Mouse (Mus musculus) C2C12 (cell line): ENCODE measurements at regions not wholly inside any gene's neighbourhood (a gene's known extent, or its start where the extent isn't known, plus 50 kb on each side); places are given as distances from the start of the nearest gene placed in this dataset.

Source experiments
- H3K27me3 ChIP-seq: one replicate; pipeline ENCODE4 v1.6.1; 2011; ENCODE audit not compliant: control insufficient read depth, insufficient read depth, insufficient read length
- H3K36me3 ChIP-seq: one replicate; pipeline ENCODE4 v1.6.1; 2011; ENCODE audit not compliant: control insufficient read depth, insufficient read depth
- H3K4me3 ChIP-seq: one replicate; pipeline ENCODE4 v1.5.1; 2011; ENCODE audit warnings: mild to moderate bottlenecking, control low read depth; ENCODE audit not compliant: poor library complexity, insufficient read depth, severe bottlenecking
- H3K79me2 ChIP-seq: one replicate; pipeline ENCODE4 v1.6.1; 2011; ENCODE audit not compliant: control insufficient read depth, insufficient read depth
- H3K79me3 ChIP-seq: one replicate; pipeline ENCODE4 v1.6.1; 2011; ENCODE audit warnings: low read depth, control low read depth
- H3ac ChIP-seq: one replicate; pipeline ENCODE3; 2011; ENCODE audit warnings: low read depth; ENCODE audit not compliant: control insufficient read depth, insufficient read length
- CEBPB ChIP-seq: IDR thresholded peaks from one replicate; pipeline ENCODE4 v1.6.1; 2011; ENCODE audit warnings: low read depth, mild to moderate bottlenecking, control low read depth, moderate library complexity
- CTCF ChIP-seq: IDR thresholded peaks from one replicate; pipeline ENCODE4 v1.5.1; 2011; ENCODE audit not compliant: control insufficient read depth, insufficient read depth, insufficient read length
- FOSL1 ChIP-seq: IDR thresholded peaks from one replicate; pipeline ENCODE4 v1.8.0; 2011; ENCODE audit warnings: mild to moderate bottlenecking, low read length; ENCODE audit not compliant: poor library complexity, insufficient read depth, severe bottlenecking
- MAX ChIP-seq: IDR thresholded peaks from one replicate; pipeline ENCODE4 v1.6.1; 2011; ENCODE audit warnings: mild to moderate bottlenecking, control low read depth
- MYOD1 ChIP-seq: IDR thresholded peaks from one replicate; pipeline ENCODE4 v1.6.1; 2011; ENCODE audit warnings: low read depth; ENCODE audit not compliant: control insufficient read depth, insufficient read length
- MYOG ChIP-seq: IDR thresholded peaks from one replicate; pipeline ENCODE4 v1.6.1; 2011; ENCODE audit not compliant: control insufficient read depth, insufficient read length; ENCODE audit errors: extremely low read depth
- USF1 ChIP-seq: IDR thresholded peaks from one replicate; pipeline ENCODE4 v1.6.1; 2011; ENCODE audit warnings: low read depth, mild to moderate bottlenecking, control low read depth, moderate library complexity

- Histone ChIP-seq H3K4me3 (no peak overlapping the region), H3K79me2 (no peaks in the 10 kb centered on the region), H3K27me3 (no peaks in the 10 kb centered on the region), H3K79me3 (no peaks in the 10 kb centered on the region), H3K36me3 (no peaks in the 10 kb centered on the region), H3ac (no peak overlapping the region)
- TF ChIP-seq CTCF (no peak), CEBPB (no peak), MAX (no peak), MYOG (no peak), MYOD1 (no peak), FOSL1 (no peak), USF1 (no peak)
Measured at GRCm38 (mm10) chr17:9817056-9817455, 147.5 kb upstream of the Pabpc6 start.

DNA sequence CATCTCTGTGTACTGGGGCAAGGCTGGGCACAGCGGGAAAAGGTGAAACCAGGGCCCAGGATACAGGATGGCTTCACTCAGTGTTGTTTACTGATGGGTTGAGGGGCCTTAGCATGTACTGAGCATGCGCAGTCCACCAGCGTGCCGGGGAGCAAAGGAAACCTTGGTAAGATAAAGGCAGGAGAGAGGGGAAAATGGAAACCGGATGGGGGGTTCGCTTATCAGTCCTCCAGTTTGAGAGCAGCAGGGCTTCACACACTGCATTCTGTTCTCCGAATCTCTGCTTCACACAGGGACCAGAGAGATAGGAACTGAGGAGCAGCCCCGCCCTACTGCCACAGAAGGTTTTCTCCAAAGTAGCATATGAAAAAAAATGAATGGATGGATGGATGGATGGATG, 127.6 kb upstream of the Pabpc6 start:
- no peaks in the 10 kb centered on the region for H3K79me2 ChIP-seq
- no peak overlapping the region for H3K4me3 ChIP-seq
- H3K36me3 ChIP-seq, result no peaks in the 10 kb centered on the region
- no peak for TF ChIP-seq CEBPB
- no peak for TF ChIP-seq MYOD1
- no peak for TF ChIP-seq CTCF
- TF ChIP-seq MYOG, result no peak
- TF ChIP-seq MAX, result no peak
- no peak for TF ChIP-seq USF1
- no peaks in the 10 kb centered on the region for H3K79me3 ChIP-seq
- H3K27me3 ChIP-seq, result no peaks in the 10 kb centered on the region
- H3ac ChIP-seq, result no peak overlapping the region

GRCm38 (mm10) chr17:9796225-9796988, 126.9 kb upstream of the Pabpc6 start:
- Histone ChIP-seq H3K36me3 (no peaks in the 10 kb centered on the region), H3K4me3 (no peak overlapping the region), H3K79me2 (no peaks in the 10 kb centered on the region), H3ac (no peak overlapping the region), H3K79me3 (no peaks in the 10 kb centered on the region), H3K27me3 (no peaks in the 10 kb centered on the region)
- TF ChIP-seq CEBPB, result no peak
- TF ChIP-seq MYOD1, result no peak
- TF ChIP-seq MAX, result no peak
- TF ChIP-seq MYOG, result no peak
- no peak for TF ChIP-seq CTCF
- no peak for TF ChIP-seq FOSL1
- TF ChIP-seq USF1, result no peak

DNA sequence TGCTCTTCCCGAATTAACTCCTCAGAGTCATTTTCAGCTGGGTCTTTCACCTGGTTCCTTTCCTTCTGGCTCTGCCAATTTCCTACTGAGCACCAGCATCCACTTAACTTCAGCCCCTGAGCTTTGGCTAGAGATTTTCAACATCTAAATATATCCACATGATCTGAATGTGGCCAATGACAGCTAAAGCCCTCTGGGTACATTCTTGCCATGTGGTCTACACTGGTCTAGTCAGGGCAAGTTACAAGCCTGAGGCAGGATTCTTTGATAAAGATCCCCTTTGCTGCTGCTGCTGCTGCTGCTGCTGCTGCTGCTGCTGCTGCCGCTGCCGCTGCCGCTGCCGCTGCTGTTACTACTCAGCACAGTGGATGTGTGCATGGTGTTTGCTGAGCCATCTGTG, 109.3 kb upstream of the Pabpc6 start:
- no peaks in the 10 kb centered on the region for H3K36me3 ChIP-seq
- no peak overlapping the region for H3ac ChIP-seq
- H3K4me3 ChIP-seq, result no peak overlapping the region
- H3K27me3 ChIP-seq, result no peaks in the 10 kb centered on the region
- no peaks in the 10 kb centered on the region for H3K79me2 ChIP-seq
- no peaks in the 10 kb centered on the region for H3K79me3 ChIP-seq
- TF ChIP-seq USF1, result no peak
- TF ChIP-seq CEBPB, result no peak
- TF ChIP-seq MYOG, result no peak
- no peak for TF ChIP-seq MYOD1
- TF ChIP-seq MAX, result no peak
- TF ChIP-seq FOSL1, result no peak
- no peak for TF ChIP-seq CTCF

- Histone ChIP-seq H3K79me2 (no peaks in the 10 kb centered on the region), H3K4me3 (no peak overlapping the region), H3K79me3 (no peaks in the 10 kb centered on the region), H3K36me3 (no peaks in the 10 kb centered on the region), H3ac (no peak overlapping the region), H3K27me3 (no peaks in the 10 kb centered on the region)
- no peak for TF ChIP-seq MYOD1
- TF ChIP-seq USF1, result no peak
- no peak for TF ChIP-seq MYOG
- no peak for TF ChIP-seq MAX
- no peak for TF ChIP-seq FOSL1
- TF ChIP-seq CEBPB, result no peak
- TF ChIP-seq CTCF, result no peak
Measured at GRCm38 (mm10) chr17:9777165-9777564, 107.6 kb upstream of the Pabpc6 start.

GRCm38 (mm10) chr17:9776286-9777016, 106.9 kb upstream of the Pabpc6 start:
- no peaks in the 10 kb centered on the region for H3K79me3 ChIP-seq
- no peaks in the 10 kb centered on the region for H3K79me2 ChIP-seq
- TF ChIP-seq USF1 (no peak), MAX (no peak), CEBPB (no peak), MYOD1 (no peak), FOSL1 (no peak), CTCF (no peak), MYOG (no peak)
- no peaks in the 10 kb centered on the region for H3K27me3 ChIP-seq
- H3K36me3 ChIP-seq, result no peaks in the 10 kb centered on the region
- H3K4me3 ChIP-seq, result no peak overlapping the region
- H3ac ChIP-seq, result no peak overlapping the region
